Mouse (Mus musculus): Measurements from ENCODE around the gene Zfp811. TPM values are rescaled to one million over a fixed set of nuclear protein-coding genes. Genes with fewer than 3 reads are reported as not detected.
"Not testable (repeated sequence)": the region's sequence is repeated elsewhere in the genome, so short reads cannot be mapped to it uniquely, and the experiment has no call there.

Zfp811 gene
- polyA plus RNA-seq (2015; fragmentation: Nextera tagmentation; extraction: Ambion mirVana): 3.0 TPM in 2 replicates

- ATAC-seq (replicated peaks; ENCODE audit: low FRiP score): peak; percentile 79
- H3K27me3 ChIP-seq: no peaks in the 10 kb centered on the region
- H3K4me1 ChIP-seq: peaks cover 22% of the 10 kb centered on the region
- H3K9ac ChIP-seq: peak within 1 kb of the TSS; percentile 51
- peak within 1 kb of the TSS; percentile 73 for H3K4me2 ChIP-seq
- 0 out of 2 replicates have a peak within 1 kb of the TSS, but pooled peaks have one; percentile 9 for H3K27ac ChIP-seq
- H3K36me3 ChIP-seq: no peaks in the 10 kb centered on the region
- peak within 1 kb of the TSS; percentile 51 for H3K4me3 ChIP-seq (replicated peaks)
- WGBS: 3% methylated on average over 17 of the region's 17 CpGs
- H3K9me3 ChIP-seq (replicated peaks): no peaks in the 10 kb centered on the region
Observed at GRCm38 (mm10) chr17:32809544-32810374, at the start of gene Zfp811. Gene Zfp811, minus strand, starts transcription at chr17:32809931.

- not testable (repeated sequence) for H3K27ac ChIP-seq; H3K9me3 ChIP-seq (replicated peaks); H3K4me3 ChIP-seq (replicated peaks); H3K27me3 ChIP-seq; H3K4me2 ChIP-seq; H3K4me1 ChIP-seq; H3K9ac ChIP-seq; H3K36me3 ChIP-seq; ATAC-seq (replicated peaks; ENCODE audit: low FRiP score)
- whole genome bisulfite sequencing: 75% methylated on average over 4 of the region's 6 CpGs
Observed at GRCm38 (mm10) chr17:32856713-32857112, 47.0 kb upstream of the Zfp811 start.

- H3K27ac ChIP-seq: no peak overlapping the region
- H3K4me3 ChIP-seq (replicated peaks): no peak overlapping the region
- H3K4me1 ChIP-seq: no peaks in the 10 kb centered on the region
- H3K9me3 ChIP-seq (replicated peaks): no peaks in the 10 kb centered on the region
- no peak overlapping the region for H3K9ac ChIP-seq
- no peak for ATAC-seq (replicated peaks; ENCODE audit: low FRiP score)
- no peaks in the 10 kb centered on the region for H3K36me3 ChIP-seq
- H3K4me2 ChIP-seq: no peak overlapping the region
- H3K27me3 ChIP-seq: no peaks in the 10 kb centered on the region
- 63% methylated on average over 7 of the region's 7 CpGs for WGBS
Observed at GRCm38 (mm10) chr17:32851581-32851980, 41.9 kb upstream of the Zfp811 start.

GRCm38 (mm10) chr17:32841388-32841787, 31.7 kb upstream of the Zfp811 start:
- H3K9me3 ChIP-seq (replicated peaks): 0 out of 2 replicates have a peak, but pooled peaks cover 4% of the 10 kb centered on the region
- no peak overlapping the region for H3K4me3 ChIP-seq (replicated peaks)
- H3K9ac ChIP-seq: no peak overlapping the region
- H3K4me1 ChIP-seq: peaks cover 6% of the 10 kb centered on the region
- no peak overlapping the region for H3K4me2 ChIP-seq
- H3K27ac ChIP-seq: no peak overlapping the region
- WGBS: 87% methylated on average over 2 of the region's 2 CpGs
- H3K27me3 ChIP-seq: no peaks in the 10 kb centered on the region
- ATAC-seq (replicated peaks; ENCODE audit: low FRiP score): no peak
- H3K36me3 ChIP-seq: no peaks in the 10 kb centered on the region

GRCm38 (mm10) chr17:32839083-32839802, 29.5 kb upstream of the Zfp811 start:
- Histone ChIP-seq H3K4me3 (replicated peaks) (no peak overlapping the region), H3K27ac (no peak overlapping the region), H3K4me1 (peaks cover 6% of the 10 kb centered on the region), H3K9me3 (replicated peaks) (0 out of 2 replicates have a peak, but pooled peaks cover 4% of the 10 kb centered on the region), H3K27me3 (no peaks in the 10 kb centered on the region), H3K9ac (no peak overlapping the region), H3K4me2 (peak overlapping the region; percentile 22), H3K36me3 (no peaks in the 10 kb centered on the region)
- peak; percentile 84 for ATAC-seq (replicated peaks; ENCODE audit: low FRiP score)
- 28% methylated on average over 15 of the region's 15 CpGs for whole genome bisulfite sequencing

GRCm38 (mm10) chr17:32830418-32830782, 20.7 kb upstream of the Zfp811 start:
- no peak overlapping the region for H3K27ac ChIP-seq
- peak overlapping the region; percentile 64 for H3K4me2 ChIP-seq
- 32% methylated on average over 3 of the region's 3 CpGs for WGBS
- peak overlapping the region; percentile 73 for H3K4me3 ChIP-seq (replicated peaks)
- no peaks in the 10 kb centered on the region for H3K9me3 ChIP-seq (replicated peaks)
- no peak overlapping the region; the same call in 1 of the 2 replicates for H3K9ac ChIP-seq
- H3K36me3 ChIP-seq: peaks cover 17% of the 10 kb centered on the region
- no peaks in the 10 kb centered on the region for H3K27me3 ChIP-seq
- ATAC-seq (replicated peaks; ENCODE audit: low FRiP score): no peak
- H3K4me1 ChIP-seq: peaks cover 12% of the 10 kb centered on the region

GRCm38 (mm10) chr17:32829540-32830417, 20.0 kb upstream of the Zfp811 start, which contains the start of gene Zfp799:
Gene Zfp799, minus strand, starts transcription at chr17:32830261.
- peak within 1 kb of the TSS; percentile 74 for H3K27ac ChIP-seq
- ATAC-seq (replicated peaks; ENCODE audit: low FRiP score): peak; percentile 99
- H3K9me3 ChIP-seq (replicated peaks): no peaks in the 10 kb centered on the region
- peak within 1 kb of the TSS; percentile 64 for H3K4me2 ChIP-seq
- H3K9ac ChIP-seq: peak within 1 kb of the TSS; percentile 90
- peaks cover 23% of the 10 kb centered on the region for H3K36me3 ChIP-seq
- no peaks in the 10 kb centered on the region for H3K27me3 ChIP-seq
- 1% methylated on average over 35 of the region's 35 CpGs for WGBS
- peak within 1 kb of the TSS; percentile 73 for H3K4me3 ChIP-seq (replicated peaks)
- peaks cover 12% of the 10 kb centered on the region for H3K4me1 ChIP-seq

- H3K27me3 ChIP-seq: no peaks in the 10 kb centered on the region
- peaks cover 44% of the 10 kb centered on the region for H3K36me3 ChIP-seq
- no peak overlapping the region for H3K9ac ChIP-seq
- peaks cover 9% of the 10 kb centered on the region; the same call in 1 of the 2 replicates for H3K4me1 ChIP-seq
- no peak overlapping the region for H3K4me3 ChIP-seq (replicated peaks)
- ATAC-seq (replicated peaks; ENCODE audit: low FRiP score): no peak
- no peak overlapping the region for H3K4me2 ChIP-seq
- WGBS: 100% methylated on average over 1 of the region's 1 CpGs
- no peak overlapping the region for H3K27ac ChIP-seq
- no peaks in the 10 kb centered on the region for H3K9me3 ChIP-seq (replicated peaks)
Observed at GRCm38 (mm10) chr17:32816074-32816784, 6.5 kb upstream of the Zfp811 start.

- peak; percentile 69 for ATAC-seq (replicated peaks; ENCODE audit: low FRiP score)
- 48% methylated on average over 7 of the region's 7 CpGs for WGBS
- Histone ChIP-seq H3K9me3 (replicated peaks) (no peaks in the 10 kb centered on the region), H3K4me1 (peaks cover 18% of the 10 kb centered on the region), H3K9ac (no peak overlapping the region), H3K27ac (peak overlapping the region; percentile 34; the same call in 1 of the 2 replicates), H3K36me3 (peaks cover 26% of the 10 kb centered on the region), H3K4me2 (no peak overlapping the region), H3K27me3 (no peaks in the 10 kb centered on the region), H3K4me3 (replicated peaks) (no peak overlapping the region)
Observed at GRCm38 (mm10) chr17:32814136-32814535, 4.4 kb upstream of the Zfp811 start.

- no peak for ATAC-seq (replicated peaks; ENCODE audit: low FRiP score)
- Histone ChIP-seq H3K27me3 (no peaks in the 10 kb centered on the region), H3K9ac (no peak overlapping the region), H3K4me1 (peaks cover 22% of the 10 kb centered on the region), H3K4me2 (no peak overlapping the region), H3K27ac (no peak overlapping the region), H3K9me3 (replicated peaks) (no peaks in the 10 kb centered on the region), H3K4me3 (replicated peaks) (no peak overlapping the region), H3K36me3 (0 out of 2 replicates have a peak, but pooled peaks cover under 1% of the 10 kb centered on the region)
- 47% methylated on average over 1 of the region's 1 CpGs for WGBS
Observed at GRCm38 (mm10) chr17:32810648-32811047, 917 bp upstream of the Zfp811 start.

GRCm38 (mm10) chr17:32808921-32809320, 810 bp downstream of the Zfp811 start:
- H3K9ac ChIP-seq: peak overlapping the region; percentile 51; the same call in 1 of the 2 replicates
- H3K4me1 ChIP-seq: peaks cover 15% of the 10 kb centered on the region
- no peaks in the 10 kb centered on the region for H3K27me3 ChIP-seq
- H3K4me3 ChIP-seq (replicated peaks): peak overlapping the region; percentile 51
- WGBS: 9% methylated on average over 8 of the region's 8 CpGs
- no peaks in the 10 kb centered on the region for H3K9me3 ChIP-seq (replicated peaks)
- no peak overlapping the region for H3K27ac ChIP-seq
- no peaks in the 10 kb centered on the region for H3K36me3 ChIP-seq
- no peak for ATAC-seq (replicated peaks; ENCODE audit: low FRiP score)
- H3K4me2 ChIP-seq: peak overlapping the region; percentile 73

Data from kidney, embryonic 15.5 days (tissue).